Mouse (Mus musculus): ENCODE measurements around the gene Kcnc3. TPM values are rescaled to one million over a fixed set of nuclear protein-coding genes. Genes with fewer than 3 reads are reported as not detected.

Kcnc3 gene
- polyA plus RNA-seq (2017; shearing (Covaris generic)): not detected

DNA sequence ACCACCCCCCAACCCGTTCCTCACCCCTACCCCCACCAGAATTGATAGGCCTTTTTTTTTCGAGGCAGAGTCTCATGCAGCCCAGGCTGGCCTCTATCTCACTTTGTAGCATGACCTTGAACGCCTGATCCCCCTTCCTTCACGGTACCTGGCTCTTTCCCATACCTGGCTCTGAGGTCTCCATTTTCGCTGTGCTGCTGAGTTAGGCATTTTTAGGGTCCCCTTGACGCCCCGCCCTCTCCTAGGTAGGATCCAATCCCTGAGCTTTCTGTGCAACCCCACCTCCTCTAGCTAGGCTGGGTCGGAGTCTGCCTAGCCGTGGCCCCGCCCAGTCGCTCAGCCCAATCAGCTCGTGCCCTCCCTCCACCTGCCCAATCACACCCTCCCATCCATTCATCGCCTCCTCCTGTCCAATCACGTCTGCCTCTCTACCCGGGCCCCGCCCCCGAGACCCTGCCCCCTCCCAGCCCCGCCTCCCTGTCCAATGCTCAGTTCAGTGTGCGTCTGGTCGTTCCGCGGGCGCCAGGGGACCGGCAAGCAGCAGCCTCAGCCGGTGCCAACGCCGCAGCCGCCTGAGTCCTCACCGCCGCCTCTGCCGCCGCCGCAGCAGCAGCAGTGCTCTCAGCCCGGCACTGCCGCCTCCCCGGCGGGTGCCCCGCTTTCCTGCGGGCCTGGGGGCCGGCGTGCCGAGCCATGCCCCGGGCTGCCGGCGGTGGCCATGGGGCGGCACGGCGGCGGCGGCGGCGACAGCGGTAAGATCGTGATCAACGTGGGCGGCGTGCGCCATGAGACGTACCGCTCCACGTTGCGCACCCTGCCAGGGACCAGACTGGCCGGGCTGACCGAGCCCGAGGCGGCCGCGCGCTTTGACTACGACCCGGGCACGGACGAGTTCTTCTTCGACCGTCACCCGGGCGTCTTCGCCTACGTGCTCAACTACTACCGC is at the start of gene Kcnc3:
Gene Kcnc3, plus strand, starts transcription at position 263 of the 946 bp plus-strand sequence.

DNA sequence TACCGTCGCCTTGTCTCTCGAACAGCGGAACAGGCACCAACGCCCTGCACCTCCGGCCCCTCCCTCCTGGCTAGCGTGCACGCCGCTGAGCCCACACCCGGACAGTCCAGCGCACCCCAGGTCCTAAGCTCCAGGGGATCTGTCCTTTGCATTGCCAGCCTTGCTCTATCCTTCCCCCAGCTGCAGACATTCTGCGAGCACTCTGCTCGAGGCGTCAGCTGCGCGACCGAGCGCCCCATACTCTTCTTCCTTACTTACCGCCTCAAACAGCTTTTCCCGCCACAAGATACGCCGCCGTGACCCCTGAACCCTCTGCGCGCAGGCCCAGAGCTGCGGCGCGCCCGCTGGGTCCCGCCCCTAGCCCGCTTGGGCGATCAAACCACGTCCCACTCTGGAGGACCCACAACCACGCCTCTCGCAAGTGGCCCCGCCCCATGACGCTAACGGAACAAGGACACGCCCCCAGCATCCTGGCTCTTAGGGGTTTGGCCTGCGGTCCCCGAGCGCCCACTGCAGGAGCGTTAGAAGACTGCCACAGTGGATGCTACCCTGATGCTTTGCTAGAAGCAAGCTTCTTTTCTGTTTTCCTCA is 41.9 kb upstream of the Kcnc3 start, which contains the start of gene Pold1:
Gene Pold1, minus strand, starts transcription at position 353 of the 591 bp plus-strand sequence.

DNA sequence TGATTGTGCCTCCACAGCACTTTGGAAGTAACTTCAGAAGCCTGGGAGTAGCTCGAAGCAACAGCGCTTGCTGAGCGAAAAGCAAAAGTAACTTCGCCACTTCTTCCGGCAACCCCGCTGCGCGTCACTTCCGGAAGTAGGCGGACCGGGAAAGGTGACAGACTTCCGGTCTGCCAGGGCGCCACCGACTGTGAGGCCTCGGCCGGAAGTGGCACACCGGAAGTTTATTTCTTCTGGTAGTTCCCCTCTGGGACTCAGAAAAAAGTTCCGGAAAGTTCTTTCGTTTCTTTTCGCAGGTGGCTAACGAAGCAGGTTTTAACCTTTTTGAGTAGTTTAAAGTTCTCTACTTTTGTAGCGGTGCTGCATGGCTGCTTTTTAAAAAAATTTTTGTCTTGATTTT is 36.6 kb upstream of the Kcnc3 start, which contains the start of gene Nr1h2:
Gene Nr1h2, minus strand, starts transcription at position 126 of the 400 bp plus-strand sequence.

DNA sequence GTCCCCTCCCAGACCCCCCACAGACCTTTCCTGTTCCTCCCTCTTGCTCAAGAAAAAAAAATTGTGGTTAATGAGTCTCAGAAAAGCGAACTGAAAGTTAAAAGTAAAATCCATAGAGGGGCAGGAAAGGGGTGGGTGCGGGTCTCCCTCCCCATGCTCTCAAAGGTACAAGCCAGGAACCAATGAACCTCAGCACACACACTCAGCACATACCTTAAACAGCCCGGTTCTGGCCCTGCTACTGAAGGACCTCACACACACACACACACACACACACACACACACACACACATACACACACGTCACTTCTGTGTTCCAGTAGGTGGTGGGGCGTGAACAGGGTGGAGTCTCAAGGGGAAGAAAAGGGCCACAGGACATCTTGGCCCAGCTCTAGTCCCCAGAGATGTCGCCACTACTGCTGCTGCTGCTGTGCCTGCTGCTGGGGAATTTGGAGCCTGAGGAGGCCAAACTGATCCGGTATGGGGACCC is 18.2 kb upstream of the Kcnc3 start, which contains the start of gene Napsa:
Gene Napsa, plus strand, starts transcription at position 168 of the 489 bp plus-strand sequence.

Other genes starting within 250 kb of the Kcnc3 start
- gene Syt3, start 206.6 kb upstream of the Kcnc3 start, polyA plus RNA-seq (2017; shearing (Covaris generic)): 0.49 TPM
- gene 1700008O03Rik, start 204.8 kb upstream of the Kcnc3 start, polyA plus RNA-seq (2017; shearing (Covaris generic)): 0.66 TPM
- not detected for gene Lrrc4b, start 161.6 kb upstream of the Kcnc3 start, polyA plus RNA-seq (2017; shearing (Covaris generic))
- gene Aspdh, start 125.3 kb upstream of the Kcnc3 start, polyA plus RNA-seq (2017; shearing (Covaris generic)): not detected
- 69.6 TPM for gene Josd2, start 122.7 kb upstream of the Kcnc3 start, polyA plus RNA-seq (2017; shearing (Covaris generic))
- gene Emc10, start 94.1 kb upstream of the Kcnc3 start, polyA plus RNA-seq (2017; shearing (Covaris generic)): 180 TPM
- 3.1 TPM for gene Fam71e1, start 94.1 kb upstream of the Kcnc3 start, polyA plus RNA-seq (2017; shearing (Covaris generic))
- not detected for gene Mybpc2, start 66.0 kb upstream of the Kcnc3 start, polyA plus RNA-seq (2017; shearing (Covaris generic))
- gene Spib, start 58.6 kb upstream of the Kcnc3 start, polyA plus RNA-seq (2017; shearing (Covaris generic)): not detected
- gene Pold1, start 41.8 kb upstream of the Kcnc3 start, polyA plus RNA-seq (2017; shearing (Covaris generic)): 59.9 TPM
- 222 TPM for gene Nr1h2, start 36.7 kb upstream of the Kcnc3 start, polyA plus RNA-seq (2017; shearing (Covaris generic))
- not detected for gene Napsa, start 18.3 kb upstream of the Kcnc3 start, polyA plus RNA-seq (2017; shearing (Covaris generic))
- not detected for gene Myh14, start 80.2 kb downstream of the Kcnc3 start, polyA plus RNA-seq (2017; shearing (Covaris generic))
- not detected for gene Izumo2, start 118.1 kb downstream of the Kcnc3 start, polyA plus RNA-seq (2017; shearing (Covaris generic))
- 95.9 TPM for gene Vrk3, start 157.7 kb downstream of the Kcnc3 start, polyA plus RNA-seq (2017; shearing (Covaris generic))
- gene Zfp473, start 160.4 kb downstream of the Kcnc3 start, polyA plus RNA-seq (2017; shearing (Covaris generic)): 0.73 TPM
- 37.1 TPM for gene Nup62, start 225.4 kb downstream of the Kcnc3 start, polyA plus RNA-seq (2017; shearing (Covaris generic))
- 0.85 TPM for gene Il4i1, start 225.7 kb downstream of the Kcnc3 start, polyA plus RNA-seq (2017; shearing (Covaris generic))
- 0.70 TPM for gene Atf5, start 226.0 kb downstream of the Kcnc3 start, polyA plus RNA-seq (2017; shearing (Covaris generic))

Measured in naive thymus-derived CD4-positive, alpha-beta T cell, adult 5 months (primary cell).